Mouse (Mus musculus): ENCODE data around the gene Dgkd. TPM values are rescaled to one million over a fixed set of nuclear protein-coding genes. Genes with fewer than 3 reads are reported as not detected.

The Dgkd gene
- polyA plus RNA-seq, 1 experiment from 2014 or later, result 31.7 TPM

Other genes starting within 250 kb of the Dgkd start
- 3.3 and 5.3 TPM in 2 replicates for gene Inpp5d, start 233.0 kb upstream of the Dgkd start, polyA plus RNA-seq (2014; fragmentation: Nextera tagmentation; extraction: Ambion mirVana)
- gene Atg16l1, start 97.4 kb upstream of the Dgkd start, polyA plus RNA-seq (2014; fragmentation: Nextera tagmentation; extraction: Ambion mirVana), result 50.0 and 60.3 TPM in 2 replicates
- gene Sag, start 49.6 kb upstream of the Dgkd start, polyA plus RNA-seq (2014; fragmentation: Nextera tagmentation; extraction: Ambion mirVana), result 1.0 and 1.1 TPM in 2 replicates
- 16.4 and 18.5 TPM in 2 replicates for gene Usp40, start 155.3 kb downstream of the Dgkd start, polyA plus RNA-seq (2014; fragmentation: Nextera tagmentation; extraction: Ambion mirVana)
- not detected in 2 replicates for gene Ugt1a10, start 202.1 kb downstream of the Dgkd start, polyA plus RNA-seq (2014; fragmentation: Nextera tagmentation; extraction: Ambion mirVana)
- not detected in 2 replicates for gene Ugt1a9, start 217.5 kb downstream of the Dgkd start, polyA plus RNA-seq (2014; fragmentation: Nextera tagmentation; extraction: Ambion mirVana)
- gene Ugt1a8, start 234.5 kb downstream of the Dgkd start, polyA plus RNA-seq (2014; fragmentation: Nextera tagmentation; extraction: Ambion mirVana), result not detected in 2 replicates
- gene Ugt1a7c, start 241.8 kb downstream of the Dgkd start, polyA plus RNA-seq (2014; fragmentation: Nextera tagmentation; extraction: Ambion mirVana), result 0.36 and 1.3 TPM in 2 replicates
- gene Ugt1a6b, start 250.0 kb downstream of the Dgkd start, polyA plus RNA-seq (2014; fragmentation: Nextera tagmentation; extraction: Ambion mirVana), result 2.0 and 2.3 TPM in 2 replicates